Mouse (Mus musculus) olfactory bulb, adult 2 months (tissue): ENCODE measurements at regions not wholly inside any gene's neighbourhood (a gene's known extent, or its start where the extent isn't known, plus 50 kb on each side); places are given as distances from the start of the nearest gene placed in this dataset.

Source experiments
- CTCF ChIP-seq: fragments of 200-500 bp; IDR thresholded peaks from 2 replicates; pipeline ENCODE4 v1.5.1; 2012; ENCODE audit warnings: low read depth, mild to moderate bottlenecking, low read length, moderate library complexity; ENCODE audit not compliant: insufficient read depth
- POLR2A ChIP-seq: fragments of 200-500 bp; IDR thresholded peaks from 2 replicates; pipeline ENCODE4 v1.6.1; 2012; ENCODE audit warnings: mild to moderate bottlenecking, low read depth, low read length, moderate library complexity; ENCODE audit not compliant: insufficient read depth

DNA sequence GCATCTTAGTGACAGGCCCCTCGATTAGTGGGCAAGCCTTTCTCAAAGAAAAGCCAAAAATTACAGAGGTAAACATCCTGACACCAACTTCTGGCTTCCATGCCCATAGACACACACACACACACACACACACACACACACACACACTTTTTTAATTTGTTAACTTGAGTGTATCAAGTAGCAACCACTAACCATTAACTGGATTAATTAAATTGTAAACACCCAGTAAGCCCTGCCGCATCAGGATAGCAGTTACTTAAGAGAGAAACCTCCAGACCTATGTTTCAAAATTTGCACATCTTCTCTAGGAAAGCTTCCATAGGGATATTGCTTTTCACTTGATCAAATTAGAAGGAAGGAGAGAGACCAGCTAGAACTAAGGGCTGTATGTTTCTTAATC lies 2599.4 kb upstream of the Gm7489 start:
- TF ChIP-seq POLR2A (no peak), CTCF (no peak)
